Mouse (Mus musculus) forebrain, embryonic 16.5 days (tissue): ENCODE measurements around the gene Atf6. TPM values are rescaled to one million over a fixed set of nuclear protein-coding genes. Genes with fewer than 3 reads are reported as not detected.

Experiments
- ATAC-seq: fragments of 200-750 bp; cut with Nextera tagmentation; 2 replicates; pipeline ENCODE4 v1.8.0; 2017; ENCODE audit warnings: mild to moderate bottlenecking, moderate library complexity
- H3K27ac ChIP-seq: fragments of 300-500 bp; sonication (generic); 2 replicates; pipeline ENCODE4 v1.5.1; 2014; ENCODE audit warnings: low read length, control low read depth
- H3K27me3 ChIP-seq: fragments of 300-500 bp; sonication (generic); replicated peaks from 2 replicates; pipeline ENCODE4 v1.6.1; 2014; ENCODE audit warnings: low read length; ENCODE audit not compliant: control insufficient read depth, insufficient read depth
- H3K36me3 ChIP-seq: fragments of 300-500 bp; sonication (generic); 2 replicates; pipeline ENCODE4 v1.6.1; 2014; ENCODE audit not compliant: control insufficient read depth, insufficient read depth
- H3K4me1 ChIP-seq: fragments of 300-500 bp; sonication (generic); replicated peaks from 2 replicates; pipeline ENCODE4 v1.6.1; 2014; ENCODE audit warnings: low read length; ENCODE audit not compliant: control insufficient read depth, insufficient read depth
- H3K4me2 ChIP-seq: fragments of 300-500 bp; sonication (generic); 2 replicates; pipeline ENCODE4 v1.6.1; 2014; ENCODE audit warnings: mild to moderate bottlenecking, low read length, control low read depth
- H3K4me3 ChIP-seq: fragments of 300-500 bp; sonication (generic); replicated peaks from 2 replicates; pipeline ENCODE4 v1.5.1; 2014; ENCODE audit warnings: mild to moderate bottlenecking, low read length, control low read depth
- H3K9ac ChIP-seq: fragments of 300-500 bp; sonication (generic); replicated peaks from 2 replicates; pipeline ENCODE4 v1.6.1; 2014; ENCODE audit warnings: low read depth, low read length, control low read depth
- H3K9me3 ChIP-seq: fragments of 300-500 bp; sonication (generic); 2 replicates; pipeline ENCODE4 v1.6.1; 2016; ENCODE audit warnings: low read length; ENCODE audit not compliant: control insufficient read depth
- WGBS: fragments of 180-500 bp; shearing (Covaris S2); extraction: QIAGEN DNeasy Blood & Tissue Kit; methylation state at CpG from one replicate; pipeline ENCODE4 v1.1.7; 2014; 5-methylcytosine and 5-hydroxymethylcytosine counted together
- polyA plus RNA-seq: library from polyadenylated mRNA; unstranded; fragments of >200 nt; fragmentation: Nextera tagmentation; extraction: Ambion mirVana; gene quantifications from 2 replicates; pipeline ENCODE4 v1.2.1, GENCODE M21; 2015

Atf6 gene
- polyA plus RNA-seq = 7.7 and 8.1 TPM in 2 replicates

GRCm38 (mm10) chr1:170867691-170868105, at the start of gene Atf6:
Gene Atf6, minus strand, starts transcription at chr1:170867771.
- Histone ChIP-seq H3K27me3 (no peaks in the 10 kb centered on the region), H3K4me3 (peak within 1 kb of the TSS; percentile 96), H3K4me1 (peaks cover 10% of the 10 kb centered on the region), H3K36me3 (0 out of 2 replicates have a peak, but pooled peaks cover 2% of the 10 kb centered on the region), H3K27ac (peak within 1 kb of the TSS; percentile 61), H3K4me2 (peak within 1 kb of the TSS; percentile 81), H3K9me3 (no peaks in the 10 kb centered on the region), H3K9ac (peak within 1 kb of the TSS; percentile 88)
- ATAC-seq = peak; percentile 76
- WGBS = under 1% methylated on average over 25 of the region's 25 CpGs

GRCm38 (mm10) chr1:170915657-170916056, 48.1 kb upstream of the Atf6 start:
- no peaks in the 10 kb centered on the region for H3K9me3 ChIP-seq
- no peak overlapping the region for H3K27ac ChIP-seq
- H3K9ac ChIP-seq = no peak overlapping the region
- WGBS = 63% methylated on average over 5 of the region's 5 CpGs
- no peaks in the 10 kb centered on the region for H3K27me3 ChIP-seq
- H3K4me1 ChIP-seq = no peaks in the 10 kb centered on the region
- H3K4me3 ChIP-seq = no peak overlapping the region
- ATAC-seq = no peak
- H3K4me2 ChIP-seq = no peak overlapping the region
- no peaks in the 10 kb centered on the region for H3K36me3 ChIP-seq

GRCm38 (mm10) chr1:170912891-170913615, 45.5 kb upstream of the Atf6 start, which contains the start of gene Fcrlb:
Gene Fcrlb, minus strand, starts transcription at chr1:170912941.
- Histone ChIP-seq H3K9ac (no peak within 1 kb of the TSS), H3K27me3 (peaks cover 11% of the 10 kb centered on the region), H3K4me3 (no peak within 1 kb of the TSS), H3K4me2 (no peak within 1 kb of the TSS), H3K27ac (no peak within 1 kb of the TSS), H3K4me1 (peaks cover 6% of the 10 kb centered on the region), H3K9me3 (no peaks in the 10 kb centered on the region), H3K36me3 (no peaks in the 10 kb centered on the region)
- no peak for ATAC-seq
- 64% methylated on average over 5 of the region's 5 CpGs for WGBS

- Histone ChIP-seq H3K27ac (no peak overlapping the region), H3K9ac (no peak overlapping the region), H3K4me2 (no peak overlapping the region), H3K27me3 (peaks cover 19% of the 10 kb centered on the region), H3K4me1 (peaks cover 12% of the 10 kb centered on the region), H3K9me3 (no peaks in the 10 kb centered on the region), H3K36me3 (no peaks in the 10 kb centered on the region), H3K4me3 (no peak overlapping the region)
- WGBS = 86% methylated on average over 11 of the region's 11 CpGs
- no peak for ATAC-seq
These were observed 44.5 kb upstream of the Atf6 start for GRCm38 (mm10) chr1:170911907-170912660.

- Histone ChIP-seq H3K27ac (no peak overlapping the region), H3K4me3 (peak overlapping the region; percentile 66), H3K9ac (peak overlapping the region; percentile 65), H3K4me2 (peak overlapping the region; percentile 98), H3K4me1 (peaks cover 12% of the 10 kb centered on the region), H3K27me3 (peaks cover 25% of the 10 kb centered on the region), H3K9me3 (no peaks in the 10 kb centered on the region), H3K36me3 (no peaks in the 10 kb centered on the region)
- peak; percentile 74 for ATAC-seq
- WGBS = 3% methylated on average over 21 of the region's 21 CpGs
These were observed 40.8 kb upstream of the Atf6 start for GRCm38 (mm10) chr1:170908341-170908740.

- Histone ChIP-seq H3K27ac (no peak overlapping the region), H3K4me3 (peak overlapping the region; percentile 66), H3K27me3 (peaks cover 28% of the 10 kb centered on the region), H3K9me3 (no peaks in the 10 kb centered on the region), H3K9ac (peak overlapping the region; percentile 65), H3K36me3 (no peaks in the 10 kb centered on the region), H3K4me1 (peaks cover 12% of the 10 kb centered on the region), H3K4me2 (peak overlapping the region; percentile 98)
- ATAC-seq = peak; percentile 89
- WGBS = under 1% methylated on average over 66 of the region's 71 CpGs
These were observed 40.1 kb upstream of the Atf6 start for GRCm38 (mm10) chr1:170907456-170908191.

- 24% methylated on average over 11 of the region's 11 CpGs for WGBS
- peak overlapping the region; percentile 66 for H3K4me3 ChIP-seq
- H3K9ac ChIP-seq = peak overlapping the region; percentile 65
- H3K9me3 ChIP-seq = no peaks in the 10 kb centered on the region
- ATAC-seq = no peak
- H3K27ac ChIP-seq = no peak overlapping the region
- H3K36me3 ChIP-seq = no peaks in the 10 kb centered on the region
- H3K27me3 ChIP-seq = peaks cover 28% of the 10 kb centered on the region
- H3K4me1 ChIP-seq = peaks cover 12% of the 10 kb centered on the region
- H3K4me2 ChIP-seq = peak overlapping the region; percentile 98
These were observed 39.5 kb upstream of the Atf6 start for GRCm38 (mm10) chr1:170907111-170907455.

- Histone ChIP-seq H3K27me3 (peaks cover 24% of the 10 kb centered on the region), H3K4me3 (no peak overlapping the region), H3K4me1 (peaks cover 10% of the 10 kb centered on the region), H3K9me3 (no peaks in the 10 kb centered on the region), H3K36me3 (no peaks in the 10 kb centered on the region), H3K9ac (no peak overlapping the region), H3K4me2 (no peak overlapping the region), H3K27ac (no peak overlapping the region)
- WGBS = 78% methylated on average over 5 of the region's 5 CpGs
- no peak for ATAC-seq
These were observed 35.9 kb upstream of the Atf6 start for GRCm38 (mm10) chr1:170903485-170903884.
